Mouse (Mus musculus): ENCODE data around the gene Tap1. TPM values are rescaled to one million over a fixed set of nuclear protein-coding genes. Genes with fewer than 3 reads are reported as not detected.

Gene Tap1
- total and polyA plus RNA-seq, 3 experiments = 102 to 184 (median 157) TPM

DNA sequence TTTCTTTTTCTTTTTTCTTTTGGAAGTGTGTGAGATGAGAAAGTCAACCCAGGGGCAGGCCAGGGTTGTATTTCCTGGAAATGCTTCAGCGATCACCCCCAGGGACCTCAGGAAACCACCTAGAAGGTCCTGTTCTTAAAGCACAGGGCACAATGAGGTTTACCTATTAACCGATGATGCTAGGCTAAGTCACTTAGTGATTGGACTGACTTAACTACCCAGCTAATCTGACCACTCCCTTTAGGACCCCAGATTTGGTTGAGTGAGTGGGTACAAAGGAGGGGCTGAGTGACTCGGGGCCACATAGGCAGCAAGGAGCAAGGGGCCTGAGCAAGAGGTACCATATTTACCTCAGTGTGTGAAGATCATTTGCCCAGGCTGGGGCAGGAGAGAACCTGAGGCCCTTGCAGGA is 42.4 kb upstream of the Tap1 start:
- in situ Hi-C loops (cut with MboI; ENCODE audit: low pct_ligation_motif_present, low pct_unique_long_range_greater_than_20kb, low sequenced_read_pairs) (no loop called here), dilution Hi-C loops (cut with MboI; ENCODE audit: extremely low pct_ligation_motif_present, extremely low pct_unique_long_range_greater_than_20kb, low sequenced_read_pairs) (no loop called here)
- Histone ChIP-seq H3K27ac (ENCODE audit: insufficient read depth, low read depth) (peak overlapping the region; percentile 25), H3K27me3 (replicated peaks) (no peaks in the 10 kb centered on the region), H3K9me3 (replicated peaks; ENCODE audit: low read length) (no peaks in the 10 kb centered on the region), H3K36me3 (replicated peaks in 1 of 2; ENCODE audit: control insufficient read depth in 1 of 2, insufficient read depth in 1 of 2, low read length in 1 of 2) (peaks cover 2 to 17% of the 10 kb centered on the region in 2 experiments), H3K4me2 (ENCODE audit: insufficient read depth, low read depth, poor library complexity, severe bottlenecking) (peak overlapping the region; percentile 23), H3K4me3 (replicated peaks in 1 of 3; ENCODE audit: low read depth in 2 of 3, low read length in 2 of 3, poor library complexity in 1 of 3) (peak overlapping the region; percentile 38 to 65 (median 61)), H3K9ac (ENCODE audit: insufficient read depth, low read depth) (peak overlapping the region; percentile 1; the same call in 1 of the 2 replicates), H3K79me2 (replicated peaks; ENCODE audit: control insufficient read depth, extremely low read depth, insufficient read depth, poor library complexity, severe bottlenecking) (peaks cover 5% of the 10 kb centered on the region), H3K4me1 (ENCODE audit: control insufficient read depth in 1 of 2, insufficient read depth in 2 of 2) (peaks cover 20 to 49% of the 10 kb centered on the region in 2 experiments)
- DNase-seq (ENCODE audit: extremely low read depth) = peak; percentile 94
- TF ChIP-seq MAFK (IDR thresholded peaks at IDR 0.05; ENCODE audit: insufficient replicate concordance, low read length) = 0 out of 2 replicates have a peak, but pooled peaks have one; percentile 19
- peak; percentile 70; the same call in 1 of the 2 replicates for TF ChIP-seq EP300 (IDR thresholded peaks at IDR 0.05; ENCODE audit: low read length)
- no peak for TF ChIP-seq KAT2A (IDR thresholded peaks at IDR 0.05; ENCODE audit: insufficient replicate concordance, low read length)
- no peak for TF ChIP-seq CHD1 (IDR thresholded peaks at IDR 0.05; ENCODE audit: low read depth, low read length)
- peak; percentile 20; the same call in 1 of the 2 replicates for TF ChIP-seq RCOR1 (conservative IDR thresholded peaks at IDR 0.05; ENCODE audit: low read depth, low read length)
- TF ChIP-seq ZNF384 (IDR thresholded peaks at IDR 0.05; ENCODE audit: low read depth, low read length) = peak; percentile 59
- TF ChIP-seq ETS1 (conservative IDR thresholded peaks at IDR 0.05; ENCODE audit: low read depth, low read length) = peak; percentile 79
- 0 out of 2 replicates have a peak, but pooled peaks have one; percentile 48 for TF ChIP-seq SIN3A (IDR thresholded peaks at IDR 0.05; ENCODE audit: low read length)
- TF ChIP-seq ZKSCAN1 (IDR thresholded peaks at IDR 0.05; ENCODE audit: borderline replicate concordance, low read depth, low read length) = no peak
- no peak for TF ChIP-seq SMC3 (IDR thresholded peaks at IDR 0.05; ENCODE audit: low read depth, low read length)
- TF ChIP-seq IRF4 (IDR thresholded peaks at IDR 0.05; ENCODE audit: low read depth, low read length) = peak; percentile 64
- peak; percentile 12; the same call in 1 of the 2 replicates for TF ChIP-seq MAX (IDR thresholded peaks at IDR 0.05; ENCODE audit: low read length)
- 0 out of 2 replicates have a peak, but pooled peaks have one; percentile 9 for TF ChIP-seq NRF1 (IDR thresholded peaks at IDR 0.05; ENCODE audit: low read depth, low read length)
- TF ChIP-seq HCFC1 (IDR thresholded peaks at IDR 0.05; ENCODE audit: low read depth, low read length) = peak; percentile 39; the same call in 1 of the 2 replicates
- TF ChIP-seq ZMIZ1 (IDR thresholded peaks at IDR 0.05; ENCODE audit: low read depth, low read length) = peak; percentile 43; the same call in 1 of the 2 replicates
- 0 out of 2 replicates have a peak, but pooled peaks have one; percentile 42 for TF ChIP-seq MEF2A (IDR thresholded peaks at IDR 0.05; ENCODE audit: borderline replicate concordance, low read depth, low read length)
- no peak for TF ChIP-seq RAD21 (IDR thresholded peaks at IDR 0.05; ENCODE audit: low read depth, low read length)
- no peak for TF ChIP-seq PAX5 (IDR thresholded peaks at IDR 0.05; ENCODE audit: low read length)
- no peak for TF ChIP-seq JUN (IDR thresholded peaks at IDR 0.05; ENCODE audit: insufficient read depth, low read depth, low read length)
- peak; percentile 77 for TF ChIP-seq ELF1 (IDR thresholded peaks at IDR 0.05; ENCODE audit: low read depth, low read length)
- no peak for TF ChIP-seq GABPA (IDR thresholded peaks at IDR 0.05; ENCODE audit: insufficient replicate concordance, low read depth, low read length)
- 0 out of 2 replicates have a peak, but pooled peaks have one; percentile 23 for TF ChIP-seq UBTF (IDR thresholded peaks at IDR 0.05; ENCODE audit: low read depth, low read length)
- TF ChIP-seq MXI1 (IDR thresholded peaks at IDR 0.05; ENCODE audit: low read depth, low read length) = no peak
- no peak for TF ChIP-seq ZC3H11A (IDR thresholded peaks at IDR 0.05; ENCODE audit: low read depth, low read length)
- TF ChIP-seq BHLHE40 (IDR thresholded peaks at IDR 0.05; ENCODE audit: low read depth, low read length) = peak; percentile 2; the same call in 1 of the 2 replicates
- TF ChIP-seq POLR2A (IDR thresholded peaks at IDR 0.05; ENCODE audit: low read depth, low read length) = peak; percentile 58; the same call in 1 of the 2 replicates
- peak; percentile 49 for TF ChIP-seq TCF12 (IDR thresholded peaks at IDR 0.05; ENCODE audit: low read depth, low read length)
- 0 out of 2 replicates have a peak, but pooled peaks have one; percentile 49 for TF ChIP-seq TBP (conservative IDR thresholded peaks at IDR 0.05; ENCODE audit: low read depth, low read length)
- TF ChIP-seq USF2 (conservative IDR thresholded peaks at IDR 0.05; ENCODE audit: low read depth, low read length) = no peak
- peak; percentile 97 for TF ChIP-seq CHD2 (IDR thresholded peaks at IDR 0.05; ENCODE audit: low read length)
- 0 out of 2 replicates have a peak, but pooled peaks have one; percentile 49 for TF ChIP-seq NELFE (IDR thresholded peaks at IDR 0.05; ENCODE audit: low read depth, low read length)

All from CH12.LX (cell line).